Mouse (Mus musculus) layer of hippocampus, adult 11-12 months (tissue): ENCODE measurements around the gene Cbx2.

Source experiments
- DNase-seq: peaks from one replicate; pipeline ENCODE4 v3.0.0; 2022; ENCODE audit warnings: low spot score

The Cbx2 gene

GRCm38 (mm10) chr11:119017506-119017905, 5.3 kb upstream of the Cbx2 start:
- no peak for DNase-seq

GRCm38 (mm10) chr11:119021180-119021579, 1.6 kb upstream of the Cbx2 start:
- DNase-seq = no peak

DNA sequence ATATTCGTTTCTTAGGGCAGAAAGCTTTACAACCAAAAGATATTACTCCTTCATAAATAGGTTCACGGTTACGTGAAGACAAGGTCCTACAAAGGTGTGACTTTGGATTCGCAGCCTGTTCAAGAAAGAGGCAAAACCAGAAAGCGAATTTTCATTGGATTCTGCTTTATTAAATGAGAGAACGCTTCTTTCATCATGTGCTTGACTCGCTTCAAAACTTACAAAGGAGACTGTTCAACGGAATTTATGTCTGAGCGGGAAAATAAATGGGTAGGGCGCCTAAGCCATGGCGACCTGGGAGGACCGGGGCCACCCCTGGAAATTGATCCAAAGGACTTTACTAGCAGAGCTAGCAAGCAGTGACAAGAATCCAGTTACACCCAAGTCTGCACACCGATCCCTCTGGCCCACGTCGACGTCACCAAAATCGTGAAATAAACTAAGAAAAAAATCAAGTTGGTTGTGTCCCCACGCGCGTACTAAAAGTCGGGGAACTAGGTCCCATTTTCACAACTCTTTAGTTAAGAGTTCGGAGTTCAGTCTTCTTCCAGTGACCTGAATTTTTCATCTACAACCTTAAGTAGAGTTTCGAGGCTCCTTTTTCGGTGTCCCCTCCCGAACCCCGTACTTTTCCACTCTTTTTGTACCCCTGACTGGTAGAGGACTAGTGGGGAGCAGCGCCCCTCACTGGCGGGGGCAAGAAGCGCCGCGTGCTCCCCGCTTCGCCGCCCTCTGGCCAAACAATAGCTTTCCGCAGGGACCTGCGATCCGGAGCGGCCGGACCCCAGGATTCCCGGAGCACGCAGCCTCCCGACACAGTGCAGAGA, 481 bp upstream of the Cbx2 start:
- no peak for DNase-seq

DNA sequence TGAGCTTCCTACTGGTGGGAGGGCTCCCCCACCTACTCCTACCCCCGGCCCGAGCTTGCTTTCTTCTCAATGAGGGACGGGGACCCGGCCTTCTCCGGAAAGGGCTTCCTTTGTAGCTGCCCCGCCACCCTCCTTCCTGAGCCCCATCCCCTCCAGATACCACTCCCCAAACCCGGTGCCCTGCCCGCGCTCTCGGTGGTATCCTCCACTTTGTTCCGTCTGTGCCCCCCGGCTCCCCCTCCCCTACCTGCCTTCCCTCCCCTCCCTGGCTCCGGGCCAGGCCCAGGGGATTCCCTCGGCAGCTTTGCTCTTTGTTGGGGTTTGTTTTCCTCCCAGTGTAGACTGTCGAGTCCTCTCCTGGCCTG, 836 bp downstream of the Cbx2 start:
- no peak for DNase-seq

- DNase-seq = no peak
Observed at GRCm38 (mm10) chr11:119024260-119024659, 1.5 kb downstream of the Cbx2 start.

DNA sequence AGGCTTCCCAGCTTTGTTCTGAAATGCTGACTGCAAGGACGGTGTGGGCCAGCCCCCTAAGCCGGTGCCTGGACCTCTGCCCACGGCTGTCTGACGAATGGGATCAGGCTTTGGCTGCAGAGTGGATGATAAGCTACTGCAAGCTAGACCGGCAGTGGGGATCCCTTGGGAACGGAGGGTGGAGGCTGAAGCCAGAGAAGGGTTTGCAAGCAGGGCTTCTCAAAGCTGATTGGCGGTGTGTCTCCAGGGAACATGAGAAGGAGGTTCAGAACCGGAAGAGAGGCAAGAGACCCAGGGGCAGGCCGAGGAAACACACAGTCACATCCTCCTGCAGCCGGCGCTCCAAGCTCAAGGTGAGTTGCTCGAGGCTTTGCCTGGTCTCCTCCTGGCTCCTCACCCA, 3.4 kb downstream of the Cbx2 start:
- no peak for DNase-seq

GRCm38 (mm10) chr11:119033874-119034558, 11.3 kb downstream of the Cbx2 start:
- peak; percentile 78 for DNase-seq

DNA sequence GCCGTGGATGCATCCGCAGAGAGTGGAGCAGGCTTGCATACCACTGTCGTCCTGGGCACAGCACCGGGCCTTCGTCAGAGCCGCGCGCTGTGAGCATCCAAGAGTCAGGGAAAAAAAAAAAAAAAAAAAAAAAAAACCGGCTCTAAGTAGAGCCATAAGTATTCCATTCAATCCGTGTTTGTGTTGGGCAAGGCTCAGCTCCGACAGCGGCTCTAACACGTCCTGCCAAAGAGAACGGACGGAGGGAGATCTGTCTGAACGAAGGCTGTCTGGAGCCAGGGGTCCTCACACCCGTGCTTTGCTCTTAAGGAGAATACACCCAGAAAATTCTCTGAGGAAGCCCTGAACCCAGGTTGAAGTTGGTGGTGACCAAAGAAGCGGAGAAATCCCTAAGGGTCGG, 11.9 kb downstream of the Cbx2 start:
- no peak for DNase-seq

DNA sequence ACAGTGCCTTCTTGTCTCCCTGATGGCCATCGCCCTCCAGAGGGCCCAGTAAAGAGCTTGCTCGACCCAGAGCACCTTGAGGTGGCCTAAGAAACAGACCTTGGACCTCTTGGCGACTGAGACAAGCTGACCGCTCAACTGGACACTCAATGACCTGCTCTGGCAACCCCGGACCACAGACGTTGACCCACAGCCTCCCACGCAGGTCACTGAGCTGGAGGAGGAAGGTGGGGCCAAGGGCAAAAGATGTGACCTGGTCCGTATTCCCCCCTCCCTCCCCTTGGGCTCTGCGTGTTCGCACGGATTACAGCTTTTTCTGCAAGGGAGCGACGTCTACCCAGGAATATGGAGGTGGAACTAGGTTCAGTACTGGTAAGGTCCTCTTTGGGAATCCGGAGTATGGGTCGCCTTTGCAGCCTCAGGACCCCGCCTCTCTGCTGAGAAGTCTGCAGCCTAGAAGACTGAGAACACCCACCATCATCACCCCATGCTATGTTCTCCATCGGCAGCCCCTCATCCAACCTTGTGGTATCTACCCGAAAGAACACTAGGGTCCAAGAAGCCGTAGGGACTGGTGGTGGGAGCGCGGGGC, 12.4 kb downstream of the Cbx2 start:
- DNase-seq = no peak

- DNase-seq = no peak
Observed at GRCm38 (mm10) chr11:119035686-119036165, 13.0 kb downstream of the Cbx2 start.

DNA sequence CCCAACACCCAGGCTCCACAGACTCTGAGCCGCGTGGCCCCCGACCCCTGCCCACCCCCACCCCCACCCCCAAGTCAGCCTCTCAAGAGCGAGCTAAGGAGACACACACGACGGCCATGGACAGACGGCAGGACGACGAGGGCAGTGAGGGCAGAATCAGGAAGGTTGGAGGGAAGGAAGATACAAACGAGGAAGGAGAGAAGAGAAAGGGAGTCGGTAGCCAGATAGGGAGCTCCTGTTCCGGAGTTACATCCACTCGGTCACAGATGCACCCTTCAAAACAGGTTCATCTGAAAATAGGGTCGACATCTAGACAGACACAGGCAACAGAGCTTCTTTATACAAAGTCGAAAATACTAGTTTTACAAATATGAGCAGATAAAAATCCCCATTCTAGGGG, 13.7 kb downstream of the Cbx2 start:
- DNase-seq = no peak

DNA sequence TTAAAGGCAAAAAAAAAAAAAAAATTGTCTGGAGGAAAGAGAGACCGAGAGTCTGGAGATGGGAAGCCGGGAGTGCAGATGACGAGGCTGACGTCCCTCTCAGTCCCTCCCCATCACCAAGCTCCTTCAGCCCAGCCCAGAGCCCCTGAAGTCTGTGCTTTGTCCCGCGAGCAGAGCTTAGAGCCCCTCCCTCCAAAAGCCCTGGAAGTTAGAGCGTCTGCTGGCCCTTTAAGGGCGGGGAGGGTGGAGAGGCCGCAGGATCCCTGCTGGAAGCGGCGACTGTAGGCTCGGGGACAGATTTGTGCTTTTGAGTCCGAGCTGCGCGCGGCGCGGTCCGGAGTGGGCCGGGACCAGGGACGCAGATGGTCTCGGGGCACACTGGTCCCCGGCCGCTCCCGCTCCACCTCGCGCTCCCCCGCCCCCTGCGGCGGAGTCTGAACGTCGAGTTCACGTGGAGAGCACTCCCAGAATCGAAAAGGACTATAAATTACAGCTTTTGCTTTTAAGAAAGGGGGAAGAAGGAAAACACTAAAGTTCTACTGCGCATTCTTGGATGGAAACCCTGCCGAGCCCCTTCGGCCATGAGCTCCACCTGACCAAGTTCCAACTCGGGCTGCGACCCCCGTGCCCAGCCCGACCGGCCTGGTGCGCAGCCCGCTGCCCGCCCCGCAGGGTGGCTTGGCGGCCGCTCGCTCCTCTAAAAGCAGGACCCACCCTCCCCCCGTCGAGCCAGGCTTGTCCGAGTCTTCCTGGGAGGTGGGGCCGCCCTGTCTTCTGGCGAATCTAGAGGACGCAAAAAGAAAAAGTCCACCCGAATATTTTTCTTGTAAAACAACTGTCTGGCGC, 14.4 kb downstream of the Cbx2 start:
- DNase-seq = no peak

- DNase-seq = no peak
Observed at GRCm38 (mm10) chr11:119037780-119038401, 15.1 kb downstream of the Cbx2 start.

GRCm38 (mm10) chr11:119038744-119039484, 16.2 kb downstream of the Cbx2 start:
- no peak for DNase-seq

GRCm38 (mm10) chr11:119039732-119040512, 17.2 kb downstream of the Cbx2 start:
- no peak for DNase-seq

- DNase-seq = peak; percentile 99
Observed at GRCm38 (mm10) chr11:119040600-119041324, 18.0 kb downstream of the Cbx2 start, which contains the start of gene Cbx8. Gene Cbx8 (minus strand): TSS chr11:119040969.

GRCm38 (mm10) chr11:119041325-119041716, 18.6 kb downstream of the Cbx2 start:
- DNase-seq = peak; percentile 57

GRCm38 (mm10) chr11:119041750-119042465, 19.1 kb downstream of the Cbx2 start:
- DNase-seq = no peak
